Mouse (Mus musculus) gonadal fat pad, adult 2 months (tissue): ENCODE results near the gene Best2. TPM values are rescaled to one million over a fixed set of nuclear protein-coding genes. Genes with fewer than 3 reads are reported as not detected.

Experiments
- DNase-seq: peaks from one replicate; pipeline ENCODE4 v3.0.0-alpha.2; 2012; ENCODE audit warnings: low read depth
- polyA plus RNA-seq: library from polyadenylated mRNA; depleted of rRNA; stranded (reverse); fragments of >200 nt; gene quantifications from 2 replicates; pipeline ENCODE4 v1.2.3, GENCODE M21; 2012

Gene Best2
- polyA plus RNA-seq, 1 experiment = not detected

- no peak for DNase-seq
Measured at GRCm38 (mm10) chr8:85021514-85022055, 7.3 kb upstream of the Best2 start.

- no peak for DNase-seq
Measured at GRCm38 (mm10) chr8:85017209-85017608, 2.9 kb upstream of the Best2 start.

DNA sequence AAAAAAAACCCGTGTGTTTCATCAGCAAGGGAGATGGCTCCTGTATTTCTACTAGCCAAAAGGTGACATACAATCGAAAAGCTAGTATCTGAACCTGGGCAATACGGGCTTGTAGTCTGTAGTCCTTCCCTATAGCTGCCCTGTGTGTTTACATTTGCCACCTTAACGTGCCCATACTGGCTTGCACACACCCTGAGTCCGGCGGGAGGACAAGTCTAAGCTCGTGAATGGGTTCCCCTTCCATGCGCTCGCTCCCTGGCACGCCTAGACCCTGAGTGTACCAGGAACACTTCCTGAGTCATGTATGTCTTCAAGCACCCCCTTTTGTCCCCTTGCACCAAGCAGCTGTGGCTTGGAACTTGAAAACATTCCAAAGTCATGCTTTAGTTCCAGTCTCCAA lies 2.4 kb upstream of the Best2 start:
- no peak for DNase-seq

GRCm38 (mm10) chr8:85013230-85013840 lies 996 bp downstream of the Best2 start:
- no peak for DNase-seq

GRCm38 (mm10) chr8:85011242-85011641 lies 3.1 kb downstream of the Best2 start:
- DNase-seq = no peak

- DNase-seq = no peak
Measured at GRCm38 (mm10) chr8:85007686-85008085, 6.6 kb downstream of the Best2 start.

DNA sequence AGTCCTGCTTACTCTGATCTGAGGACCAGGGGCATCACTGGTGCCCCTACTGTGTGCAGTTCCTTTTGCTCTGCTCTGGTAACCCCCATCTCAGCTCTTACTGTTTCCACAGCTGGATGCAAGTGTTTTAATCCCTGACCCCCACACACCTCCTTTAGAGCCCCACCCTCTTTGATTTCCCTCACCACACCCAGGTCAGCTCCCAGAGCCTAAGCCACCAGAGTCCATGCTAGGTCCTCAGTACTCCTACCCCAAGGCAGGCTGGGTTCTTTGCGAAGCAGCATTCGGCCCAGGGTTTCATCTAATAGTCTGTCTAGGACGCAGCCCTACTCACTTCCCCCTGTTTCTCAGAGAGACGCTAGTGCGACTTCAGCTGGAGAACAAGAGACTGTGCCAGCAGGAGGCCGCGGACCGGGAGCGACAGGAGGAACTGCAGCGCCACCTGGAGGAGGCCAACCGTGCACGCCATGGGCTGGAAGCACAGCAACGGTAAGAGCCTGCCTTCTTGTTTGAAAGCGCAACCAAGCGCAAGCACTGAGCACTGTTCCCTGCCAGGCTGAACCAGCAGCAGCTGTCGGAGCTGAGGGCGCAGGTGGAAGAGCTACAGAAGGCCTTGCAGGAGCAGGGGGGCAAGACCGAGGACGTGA lies 16.6 kb downstream of the Best2 start:
- DNase-seq = no peak

GRCm38 (mm10) chr8:84996978-84997377 lies 17.4 kb downstream of the Best2 start:
- DNase-seq = no peak

DNA sequence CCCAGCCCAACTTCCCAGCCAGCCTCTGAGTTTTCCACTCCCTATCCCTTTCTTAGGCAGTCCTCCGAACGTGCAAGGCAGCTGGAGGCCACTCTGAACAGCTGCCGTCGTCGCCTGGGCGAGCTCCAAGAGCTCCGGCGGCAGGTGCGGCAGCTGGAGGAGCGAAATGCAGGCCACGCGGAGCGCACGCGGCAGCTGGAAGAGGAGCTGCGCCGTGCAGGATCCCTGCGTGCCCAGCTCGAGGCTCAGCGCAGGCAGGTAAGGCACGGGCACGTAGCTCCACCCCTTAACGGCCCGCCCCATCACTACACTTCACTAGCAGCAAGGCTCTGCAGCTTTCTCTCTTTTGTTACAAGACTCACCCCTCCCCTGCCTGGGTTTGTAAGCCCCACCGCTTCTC lies 18.7 kb downstream of the Best2 start:
- DNase-seq = no peak

DNA sequence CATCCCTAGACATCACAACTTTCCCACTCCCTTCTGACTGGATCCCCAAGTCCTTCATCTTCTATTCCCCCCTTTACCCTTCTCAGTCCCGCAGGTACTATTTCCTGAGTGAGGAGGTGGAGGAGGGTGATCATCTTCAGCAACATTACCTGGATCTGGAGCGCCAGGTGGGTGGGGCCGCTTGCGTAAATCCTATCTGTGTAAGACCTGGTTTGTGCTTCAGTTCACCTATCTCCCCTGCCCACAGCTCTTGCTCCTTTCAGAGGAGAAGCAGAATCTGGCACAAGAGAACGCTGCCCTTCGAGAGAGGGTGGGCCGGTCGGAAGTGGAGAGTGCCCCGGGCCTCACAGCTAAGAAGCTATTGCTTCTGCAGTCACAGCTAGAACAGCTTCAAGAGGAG lies 20.0 kb downstream of the Best2 start:
- no peak for DNase-seq

GRCm38 (mm10) chr8:84990836-84991235 lies 23.5 kb downstream of the Best2 start:
- no peak for DNase-seq

- no peak for DNase-seq
Measured at GRCm38 (mm10) chr8:84990349-84990748, 24.0 kb downstream of the Best2 start, which contains the start of gene Hook2. Hook2 (plus strand) TSS chr8:84990603.

DNA sequence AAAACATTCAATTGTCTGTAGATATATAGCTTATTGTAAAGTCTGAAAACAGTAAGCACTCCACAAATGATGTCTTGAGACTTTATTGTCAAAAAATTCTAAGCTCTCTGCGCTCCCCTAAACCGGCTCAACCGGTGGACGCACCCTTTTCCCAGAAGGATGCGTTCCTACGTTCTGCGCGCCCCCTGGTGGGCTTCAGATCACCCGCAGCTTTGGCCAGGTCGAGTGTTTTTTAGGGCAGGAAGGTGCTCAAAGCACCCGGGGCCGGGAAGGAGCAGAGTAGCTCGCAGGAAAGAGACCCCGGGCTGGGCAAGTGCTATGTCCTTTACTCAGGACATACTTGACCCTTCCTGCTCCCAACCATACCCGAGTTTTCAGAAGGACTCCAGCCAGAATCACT lies 24.5 kb downstream of the Best2 start:
- DNase-seq = no peak

- DNase-seq = no peak
Measured at GRCm38 (mm10) chr8:84989311-84989731, 25.0 kb downstream of the Best2 start.

DNA sequence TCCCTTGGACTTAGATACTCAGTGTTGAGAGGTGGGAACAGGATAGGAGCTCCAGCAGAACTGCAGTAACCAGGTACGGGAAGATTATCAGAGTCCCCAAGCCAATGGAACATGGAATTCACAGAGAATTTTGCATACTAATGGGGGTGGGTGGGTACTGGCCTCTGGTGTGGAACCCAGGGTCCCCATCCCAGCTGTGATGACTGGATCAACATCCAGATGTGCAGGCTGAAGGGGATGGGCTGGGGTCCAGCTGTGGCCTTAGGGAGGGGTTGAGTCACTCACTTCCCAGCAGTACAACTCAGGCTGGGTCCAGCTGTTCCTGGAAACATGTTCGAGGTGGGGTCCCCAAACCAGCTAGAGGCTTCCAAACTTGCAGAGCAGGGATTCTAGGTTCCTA lies 26.4 kb downstream of the Best2 start:
- DNase-seq = no peak

GRCm38 (mm10) chr8:84987388-84987787 lies 26.9 kb downstream of the Best2 start:
- no peak for DNase-seq

DNA sequence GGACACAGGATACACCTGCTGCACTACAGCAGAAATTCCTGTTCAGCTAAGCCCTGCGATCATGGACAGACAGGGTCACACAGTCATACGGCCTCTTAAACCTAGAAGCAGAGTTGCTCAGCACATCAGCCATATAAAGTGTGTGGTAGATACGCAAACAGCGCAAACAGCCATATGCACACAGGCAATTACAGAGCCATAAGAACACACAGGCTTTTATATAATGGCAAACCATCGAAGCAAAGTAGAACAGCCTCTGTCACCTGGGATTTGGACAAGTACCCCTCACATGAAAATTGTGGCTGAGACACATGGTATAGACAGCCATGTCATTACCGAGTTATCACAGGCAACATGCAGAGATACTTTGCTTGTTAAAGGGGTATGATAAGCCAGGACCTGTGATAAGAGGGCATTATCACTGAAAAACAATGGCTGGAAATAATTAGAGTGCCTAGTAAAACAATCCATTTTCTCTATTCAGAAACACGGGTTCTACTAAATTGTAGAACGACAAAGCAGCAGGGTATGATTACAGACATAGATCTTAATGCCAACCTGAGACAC lies 27.9 kb downstream of the Best2 start:
- DNase-seq = no peak

DNA sequence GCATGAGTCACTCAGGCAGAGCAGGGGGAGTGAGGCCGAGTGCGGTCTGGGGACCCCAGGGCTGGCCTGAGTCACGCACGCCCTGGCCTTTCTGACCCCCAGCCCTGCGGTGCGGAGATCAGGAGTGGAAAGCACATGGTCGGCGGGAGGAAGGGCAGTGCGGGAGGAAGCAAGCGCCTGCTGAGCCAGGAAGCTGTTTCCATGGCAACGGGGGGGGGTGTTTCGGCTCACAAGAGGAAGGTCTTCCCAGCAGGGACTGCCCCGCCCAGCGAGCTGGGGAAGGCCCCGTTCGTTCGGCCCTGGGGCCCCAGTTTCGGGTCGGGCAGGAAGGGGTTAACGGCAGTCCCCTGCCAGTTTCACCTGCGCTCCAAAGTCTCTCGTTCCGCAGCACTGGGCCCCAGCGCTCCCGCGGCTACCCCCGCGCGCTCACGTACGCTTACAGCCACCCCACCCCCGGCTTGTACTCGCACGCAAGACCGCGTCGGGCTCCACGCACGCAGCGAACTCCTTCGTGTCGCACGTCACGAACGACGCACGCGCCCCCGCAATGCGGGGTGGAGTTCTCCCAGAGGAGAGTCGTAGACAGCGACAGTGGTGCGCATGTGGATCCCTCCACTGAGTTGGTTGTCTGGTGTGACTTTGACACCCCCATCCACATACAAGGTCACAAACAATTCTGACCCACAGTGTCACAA lies 28.5 kb downstream of the Best2 start:
- DNase-seq = no peak

- DNase-seq = no peak
Measured at GRCm38 (mm10) chr8:84985049-84985683, 29.2 kb downstream of the Best2 start.

- DNase-seq = no peak
Measured at GRCm38 (mm10) chr8:84984294-84985048, 29.9 kb downstream of the Best2 start.

DNA sequence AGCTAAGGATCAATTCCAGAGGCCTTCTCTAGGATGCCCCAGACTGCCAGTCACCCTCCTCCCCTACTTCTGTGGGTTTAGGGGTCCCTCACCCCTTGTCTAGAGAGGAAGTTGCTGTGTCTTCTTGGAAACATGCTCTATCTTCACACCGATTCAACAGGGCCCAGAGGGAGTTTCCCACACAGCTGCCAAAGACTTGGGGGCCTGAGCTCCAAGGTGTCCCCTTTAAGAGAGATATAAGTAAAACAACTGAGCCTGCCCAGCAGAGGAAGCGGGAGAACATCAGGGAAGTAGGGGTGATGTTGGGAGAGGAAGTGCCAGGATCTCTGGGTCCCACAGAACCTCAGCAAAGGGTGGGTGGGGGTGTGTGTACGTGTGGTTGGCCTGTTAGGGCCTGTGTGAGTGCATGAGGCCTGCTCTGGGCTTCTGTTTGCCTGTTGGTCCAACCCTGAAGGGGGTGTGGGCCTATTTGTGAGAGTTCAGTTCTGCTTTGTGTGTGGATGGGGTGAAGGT lies 31.8 kb downstream of the Best2 start:
- DNase-seq = no peak
